Mouse (Mus musculus) heart, adult 2 months (tissue): ENCODE data around the gene Ncoa5.

Source experiments
- CTCF ChIP-seq: fragments of 200-600 bp; IDR thresholded peaks from 2 replicates; pipeline ENCODE4 v1.8.1; 2022; ENCODE audit warnings: antibody characterized with exemption, mild to moderate bottlenecking, moderate library complexity
- POLR2A ChIP-seq: fragments of 200-500 bp; IDR thresholded peaks from 2 replicates; pipeline ENCODE4 v1.6.1; 2011; ENCODE audit warnings: mild to moderate bottlenecking, low read depth, low read length, control low read depth; ENCODE audit not compliant: insufficient read depth

GRCm38 (mm10) chr2:165035058-165035431, 378 bp upstream of the Ncoa5 start:
- no peak for TF ChIP-seq POLR2A
- TF ChIP-seq CTCF, result no peak
